Mouse (Mus musculus) yolk sac, embryonic 10.5 days (tissue): ENCODE results near the gene Usp40.

Experiments used
- DNase-seq: peaks from one replicate; pipeline ENCODE4 v3.0.0-alpha.2; 2017; ENCODE audit warnings: low spot score

The Usp40 gene

GRCm38 (mm10) chr1:87947681-87948091 is 60.7 kb downstream of the Usp40 start:
- no peak for DNase-seq

GRCm38 (mm10) chr1:87941765-87942164 is 66.6 kb downstream of the Usp40 start:
- no peak for DNase-seq

GRCm38 (mm10) chr1:87936516-87936915 is 71.8 kb downstream of the Usp40 start:
- DNase-seq = no peak

GRCm38 (mm10) chr1:87936075-87936474 is 72.3 kb downstream of the Usp40 start:
- DNase-seq = no peak

- DNase-seq = no peak
Observed at GRCm38 (mm10) chr1:87935546-87935945, 72.8 kb downstream of the Usp40 start.

- DNase-seq = no peak
Observed at GRCm38 (mm10) chr1:87935095-87935494, 73.3 kb downstream of the Usp40 start.

- DNase-seq = no peak
Observed at GRCm38 (mm10) chr1:87933051-87933450, 75.3 kb downstream of the Usp40 start.

GRCm38 (mm10) chr1:87929730-87930129 is 78.6 kb downstream of the Usp40 start:
- no peak for DNase-seq

- no peak for DNase-seq
Observed at GRCm38 (mm10) chr1:87924888-87925287, 83.5 kb downstream of the Usp40 start.

GRCm38 (mm10) chr1:87922666-87923065 is 85.7 kb downstream of the Usp40 start:
- DNase-seq = no peak

GRCm38 (mm10) chr1:87920056-87920614 is 88.2 kb downstream of the Usp40 start:
- DNase-seq = peak; percentile 44

- no peak for DNase-seq
Observed at GRCm38 (mm10) chr1:87918061-87918460, 90.3 kb downstream of the Usp40 start.

GRCm38 (mm10) chr1:87917361-87917760 is 91.0 kb downstream of the Usp40 start:
- DNase-seq = no peak

- DNase-seq = no peak
Observed at GRCm38 (mm10) chr1:87913356-87913755, 95.0 kb downstream of the Usp40 start.

- DNase-seq = peak; percentile 48
Observed at GRCm38 (mm10) chr1:87910428-87910827, 97.9 kb downstream of the Usp40 start.

- no peak for DNase-seq
Observed at GRCm38 (mm10) chr1:87909565-87909964, 98.8 kb downstream of the Usp40 start.

- DNase-seq = peak; percentile 82
Observed at GRCm38 (mm10) chr1:87908736-87909135, 99.6 kb downstream of the Usp40 start.

- DNase-seq = no peak
Observed at GRCm38 (mm10) chr1:87908006-87908405, 100.3 kb downstream of the Usp40 start.

- peak; percentile 61 for DNase-seq
Observed at GRCm38 (mm10) chr1:87906361-87906956, 101.9 kb downstream of the Usp40 start.

- DNase-seq = no peak
Observed at GRCm38 (mm10) chr1:87902186-87902585, 106.2 kb downstream of the Usp40 start.

GRCm38 (mm10) chr1:87900979-87901378 is 107.4 kb downstream of the Usp40 start:
- DNase-seq = no peak

GRCm38 (mm10) chr1:87899701-87900100 is 108.7 kb downstream of the Usp40 start:
- DNase-seq = no peak

GRCm38 (mm10) chr1:87896921-87897320 is 111.4 kb downstream of the Usp40 start:
- no peak for DNase-seq
